ENCODE assay signal across 7 mouse cellular contexts in genomic region chr11:110396085-110396484, GRCm38 (mm10). TPM values are rescaled to one million over a fixed set of nuclear protein-coding genes. Genes with fewer than 3 reads are reported as not detected.
A peak's percentile ranks its signal among the peaks of the same experiment; 100 is the strongest.
DNase-seq lines count a peak whose midpoint lies in the region; ATAC-seq and TF ChIP-seq lines count a peak whose summit lies in the region.

No protein-coding gene starts in this region.

- peaks cover 11% of the 10 kb centered on the region for H3K4me1 ChIP-seq in forebrain, embryonic 11.5 days (replicated peaks; ENCODE audit: control insufficient read depth, insufficient read depth, low read length)
- H3K4me1 ChIP-seq in intestine, embryonic 16.5 days (ENCODE audit: control insufficient read depth, insufficient read depth, low read length) = peaks cover 2% of the 10 kb centered on the region
- peaks cover 32% of the 10 kb centered on the region for H3K4me1 ChIP-seq in neural tube, embryonic 15.5 days

- intact Hi-C loops in left cerebral cortex, postnatal 4 days (cut with DNase I) = no loop called here
- intact Hi-C loops in left cerebral cortex, adult 2 months (cut with DNase I) = no loop called here

- peak; percentile 25 for ATAC-seq in forebrain, embryonic 11.5 days (replicated peaks; ENCODE audit: low FRiP score)
- ATAC-seq in intestine, embryonic 16.5 days = no peak
- ATAC-seq in neural tube, embryonic 15.5 days (ENCODE audit: low FRiP score) = peak; percentile 18; the same call in 1 of the 2 replicates

- peaks cover 2% of the 10 kb centered on the region; the same call in 1 of the 2 replicates for H3K27me3 ChIP-seq in forebrain, embryonic 11.5 days (ENCODE audit: control insufficient read depth, insufficient read depth, low read length)
- H3K27me3 ChIP-seq in intestine, embryonic 16.5 days (replicated peaks; ENCODE audit: control insufficient read depth, insufficient read depth, low read length) = no peaks in the 10 kb centered on the region
- no peaks in the 10 kb centered on the region for H3K27me3 ChIP-seq in neural tube, embryonic 15.5 days (replicated peaks)

- no peak overlapping the region for H3K4me3 ChIP-seq in left cerebral cortex, adult 2 months
- 0 out of 2 replicates have a peak overlapping the region, but pooled peaks have one; percentile 6 for H3K4me3 ChIP-seq in forebrain, embryonic 11.5 days (ENCODE audit: low read depth, low read length)
- no peak overlapping the region for H3K4me3 ChIP-seq in intestine, embryonic 16.5 days (ENCODE audit: low read length)
- peak overlapping the region; percentile 17 for H3K4me3 ChIP-seq in neural tube, embryonic 15.5 days (replicated peaks)

- TF ChIP-seq CTCF in left cerebral cortex, adult 2 months (IDR thresholded peaks at IDR 0.05) = no peak

- H3K27ac ChIP-seq in left cerebral cortex, adult 2 months = no peak overlapping the region
- H3K27ac ChIP-seq in forebrain, embryonic 11.5 days (ENCODE audit: low read depth, low read length) = no peak overlapping the region
- no peak overlapping the region for H3K27ac ChIP-seq in intestine, embryonic 16.5 days (ENCODE audit: low read length)
- no peak overlapping the region for H3K27ac ChIP-seq in neural tube, embryonic 15.5 days (replicated peaks)

- no peaks in the 10 kb centered on the region for H3K9me3 ChIP-seq in forebrain, embryonic 11.5 days (ENCODE audit: control insufficient read depth, low read length)
- no peaks in the 10 kb centered on the region for H3K9me3 ChIP-seq in intestine, embryonic 16.5 days (ENCODE audit: control insufficient read depth, low read length)
- no peaks in the 10 kb centered on the region for H3K9me3 ChIP-seq in neural tube, embryonic 15.5 days (replicated peaks)

- DNase-seq in left cerebral cortex, postnatal 4 days = peak; percentile 14
- DNase-seq in left cerebral cortex, adult 2 months (ENCODE audit: extremely low spot score in 1 of 2, low spot score in 2 of 2) = no peak
- peak; percentile 57 for DNase-seq in forebrain, embryonic 11.5 days (ENCODE audit: low spot score)
- DNase-seq in urinary bladder, postnatal 4 days (ENCODE audit: low spot score in 2 of 2) = no peak
- no peak for DNase-seq in cerebellum, adult 11-12 months

- H3K36me3 ChIP-seq in forebrain, embryonic 11.5 days (ENCODE audit: control insufficient read depth, insufficient read depth, low read length) = no peaks in the 10 kb centered on the region
- H3K36me3 ChIP-seq in intestine, embryonic 16.5 days (ENCODE audit: control insufficient read depth, insufficient read depth, low read length) = no peaks in the 10 kb centered on the region
- no peaks in the 10 kb centered on the region for H3K36me3 ChIP-seq in neural tube, embryonic 15.5 days

- peak overlapping the region; percentile 29; the same call in 1 of the 2 replicates for H3K9ac ChIP-seq in forebrain, embryonic 11.5 days (ENCODE audit: low read length)
- no peak overlapping the region for H3K9ac ChIP-seq in intestine, embryonic 16.5 days (ENCODE audit: low read depth, low read length)
- H3K9ac ChIP-seq in neural tube, embryonic 15.5 days (replicated peaks) = peak overlapping the region; percentile 40; the same call in 1 of the 2 replicates

- 22% methylated on average over 19 of the region's 19 CpGs for WGBS in forebrain, embryonic 11.5 days
- WGBS in intestine, embryonic 16.5 days = 42% methylated on average over 19 of the region's 19 CpGs
- 14% methylated on average over 19 of the region's 19 CpGs for WGBS in neural tube, embryonic 15.5 days

- peak overlapping the region; percentile 40; the same call in 1 of the 2 replicates for H3K4me2 ChIP-seq in forebrain, embryonic 11.5 days (ENCODE audit: low read depth, low read length, severe bottlenecking)
- H3K4me2 ChIP-seq in intestine, embryonic 16.5 days (ENCODE audit: low read depth, low read length) = peak overlapping the region; percentile 34
- H3K4me2 ChIP-seq in neural tube, embryonic 15.5 days = peak overlapping the region; percentile 52

RNA-seq across cellular contexts. Expression of gene Map2k6, which starts 2.8 kb away (rescaled TPM):
- 10 to 100 TPM; 33.0 to 35.7 TPM for total RNA-seq in left cerebral cortex, postnatal 4 days (2021)
- 10 to 100 TPM; 23.1 to 25.4 TPM for total RNA-seq in left cerebral cortex, adult 2 months (2021)
- polyA plus RNA-seq in forebrain, embryonic 11.5 days (2014; fragmentation: Nextera tagmentation; extraction: Ambion mirVana) = 39.1 and 42.2 TPM in 2 replicates
- polyA plus RNA-seq in intestine, embryonic 16.5 days (2015; fragmentation: Nextera tagmentation; extraction: Ambion mirVana) = 15.4 and 17.4 TPM in 2 replicates
- polyA plus RNA-seq in neural tube, embryonic 15.5 days (2015; fragmentation: Nextera tagmentation; extraction: Ambion mirVana) = 19.7 and 20.7 TPM in 2 replicates

RNA-seq across cellular contexts. Expression of gene Abca5, which starts 58.6 kb away (rescaled TPM):
- 10 to 100 TPM; 32.4 to 32.7 TPM for total RNA-seq in left cerebral cortex, postnatal 4 days (2021)
- 10 to 100 TPM; 44.3 to 46.9 TPM for total RNA-seq in left cerebral cortex, adult 2 months (2021)
- 2.3 and 3.8 TPM in 2 replicates for polyA plus RNA-seq in forebrain, embryonic 11.5 days (2014; fragmentation: Nextera tagmentation; extraction: Ambion mirVana)
- 1.9 and 2.7 TPM in 2 replicates for polyA plus RNA-seq in intestine, embryonic 16.5 days (2015; fragmentation: Nextera tagmentation; extraction: Ambion mirVana)
- polyA plus RNA-seq in neural tube, embryonic 15.5 days (2015; fragmentation: Nextera tagmentation; extraction: Ambion mirVana) = 10.6 and 11.0 TPM in 2 replicates

Comparison
In these comparisons a context has a peak if more than half of its experiments do, and no peak if none do; other contexts are left out.
1. DNase-seq: peak in left cerebral cortex, postnatal 4 days (single experiment) and forebrain, embryonic 11.5 days (single experiment); none in left cerebral cortex, adult 2 months (0 of 2), urinary bladder, postnatal 4 days (0 of 2) and cerebellum, adult 11-12 months (single experiment).
2. H3K4me3 ChIP-seq: peak in forebrain, embryonic 11.5 days (single experiment) and neural tube, embryonic 15.5 days (single experiment); none in left cerebral cortex, adult 2 months (single experiment) and intestine, embryonic 16.5 days (single experiment).
3. Peak in every context shown above with its lines, with median percentiles within 50 percentile points of each other: H3K4me2 ChIP-seq.